Mouse (Mus musculus): ENCODE results near the gene Ces2a.

Ces2a gene

DNA sequence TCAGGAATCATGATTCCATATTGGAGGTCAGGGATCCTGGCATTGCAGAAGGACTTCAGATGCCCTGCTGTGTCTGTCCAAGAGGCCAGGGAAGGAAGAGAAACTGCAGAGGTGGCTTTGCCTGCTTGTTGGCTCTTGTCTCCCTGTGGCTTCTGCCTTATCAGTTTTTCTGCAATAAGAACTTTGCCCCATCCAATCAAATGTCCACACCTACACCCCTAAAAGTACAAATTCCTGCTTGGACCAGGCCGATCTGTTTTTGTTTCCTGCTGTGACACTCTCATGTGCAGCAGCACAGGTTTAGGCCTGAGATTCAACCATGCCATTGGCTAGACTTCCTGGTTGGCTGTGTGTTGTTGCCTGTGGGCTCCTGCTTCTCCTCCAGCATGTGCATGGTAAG, at the start of gene Ces2a:
Gene Ces2a, plus strand, starts transcription at position 251 of the 400 bp plus-strand sequence.
- no peak for DNase-seq (ENCODE audit: low spot score)

DNA sequence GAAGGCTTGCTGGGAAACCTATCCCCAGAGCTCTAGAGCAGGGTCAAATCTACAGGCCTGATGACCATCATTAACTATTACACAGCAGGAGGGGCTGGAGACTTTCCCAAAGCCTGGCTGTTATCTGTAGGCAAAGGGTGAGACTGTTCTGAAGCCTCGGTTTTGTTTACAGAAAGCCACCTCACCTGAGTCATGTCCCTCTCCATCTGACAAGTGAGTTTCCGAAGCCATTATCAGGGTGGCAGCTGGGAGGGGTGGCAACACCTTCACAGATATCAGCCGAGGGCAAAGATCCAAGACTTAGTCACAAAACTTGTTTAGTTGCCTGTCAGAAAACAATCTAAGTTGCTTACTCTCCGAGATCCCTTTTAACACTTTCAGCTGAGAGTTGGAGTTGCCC, 45.4 kb upstream of the Ces2a start:
- DNase-seq (ENCODE audit: low spot score): no peak

DNA sequence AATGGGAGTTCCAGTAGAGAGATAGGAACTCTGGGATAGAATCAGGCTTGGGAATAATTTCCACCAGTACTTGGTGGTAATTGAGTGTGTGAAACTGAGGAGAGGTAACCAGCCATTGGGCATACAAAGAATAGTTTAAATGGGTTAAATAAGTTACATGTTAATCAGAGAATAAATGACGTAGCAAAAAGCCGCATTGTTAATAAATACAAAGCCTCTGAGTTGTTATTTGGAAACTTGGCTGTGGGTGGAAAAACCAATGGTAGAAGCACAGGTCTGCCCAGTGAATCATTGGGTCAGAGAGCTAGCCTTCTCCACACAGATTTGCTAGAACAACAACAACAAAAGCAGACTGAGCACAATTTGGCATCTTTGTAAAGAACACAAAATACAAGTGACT, 35.2 kb upstream of the Ces2a start:
- no peak for DNase-seq (ENCODE audit: low spot score)

DNA sequence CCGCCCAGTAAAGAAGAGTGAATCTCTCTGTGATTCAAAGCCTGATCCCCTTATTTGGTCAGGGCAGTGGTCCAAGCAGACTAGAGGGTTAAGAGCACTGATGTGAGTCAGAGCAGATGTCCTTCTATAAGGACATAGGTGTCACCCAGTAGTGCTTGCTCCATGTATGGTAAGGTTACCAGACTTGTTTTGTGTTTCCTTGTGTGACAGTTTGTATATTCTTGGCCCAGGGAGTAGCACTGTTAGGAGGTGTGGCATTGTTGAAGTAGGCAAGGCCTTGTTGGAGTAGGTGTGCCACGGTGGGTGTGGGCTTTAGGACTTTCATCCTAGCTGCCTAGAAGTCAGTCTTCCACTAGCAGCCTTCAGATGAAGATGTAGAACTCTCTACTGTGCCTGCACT, 31.9 kb upstream of the Ces2a start:
- DNase-seq (ENCODE audit: low spot score): no peak

DNA sequence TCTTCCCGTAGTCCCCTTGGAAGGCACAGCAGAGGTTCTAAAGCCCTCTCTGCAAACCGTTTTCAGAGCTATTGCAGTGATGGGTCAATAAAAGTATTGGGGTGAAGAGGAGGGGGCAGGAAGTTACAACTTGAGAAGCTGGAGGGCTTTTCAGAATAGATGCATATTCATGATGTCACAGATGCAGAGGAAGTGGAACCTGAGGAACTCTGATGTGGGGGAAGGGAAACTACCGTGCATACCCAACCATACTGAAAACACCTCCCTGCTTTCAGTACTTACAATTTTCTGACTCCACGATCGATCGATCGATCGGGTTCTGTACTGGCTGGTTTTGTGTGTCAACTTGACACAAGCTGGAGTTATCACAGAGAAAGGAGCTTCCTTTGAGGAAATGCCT, 12.6 kb upstream of the Ces2a start:
- DNase-seq (ENCODE audit: low spot score): no peak

DNA sequence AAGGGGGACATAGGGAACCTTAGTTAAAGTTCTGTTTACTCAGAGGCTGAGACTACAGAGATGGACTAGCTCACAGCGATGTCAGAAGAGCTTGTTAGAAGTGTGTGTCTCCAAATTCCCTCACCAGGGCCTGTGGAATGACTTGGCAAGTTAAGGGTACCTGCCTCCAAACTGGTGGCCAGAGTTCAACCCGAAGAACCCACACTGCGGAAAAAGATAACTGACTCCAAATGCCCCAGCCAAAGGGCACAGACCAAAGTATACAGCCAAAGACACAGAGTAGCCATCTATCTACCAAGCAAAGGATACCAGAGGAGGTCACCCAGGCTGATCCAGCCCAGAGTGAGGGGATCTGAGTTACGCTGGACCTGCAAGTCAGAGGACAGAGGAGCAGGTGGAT, 2.4 kb upstream of the Ces2a start:
- DNase-seq (ENCODE audit: low spot score): no peak

DNA sequence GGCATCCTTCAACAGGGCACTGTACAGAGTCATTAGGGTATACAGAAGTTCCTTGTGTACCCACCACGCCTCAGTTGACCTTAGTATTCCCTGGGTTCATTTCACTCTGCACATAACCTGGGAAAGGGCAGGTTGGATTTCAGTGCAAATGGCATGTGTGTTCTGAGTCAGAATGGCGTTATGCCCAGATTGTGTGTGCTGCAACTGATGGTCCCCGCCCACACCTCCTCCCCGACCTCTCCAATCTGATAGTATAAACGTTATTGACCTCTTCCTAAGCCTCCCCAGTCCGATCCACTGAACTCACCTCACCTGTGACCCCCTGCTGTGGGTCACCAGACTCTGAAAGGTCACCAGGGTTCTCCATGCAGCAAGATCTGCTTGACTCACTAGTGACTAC, 1.8 kb upstream of the Ces2a start:
- DNase-seq (ENCODE audit: low spot score): no peak

DNA sequence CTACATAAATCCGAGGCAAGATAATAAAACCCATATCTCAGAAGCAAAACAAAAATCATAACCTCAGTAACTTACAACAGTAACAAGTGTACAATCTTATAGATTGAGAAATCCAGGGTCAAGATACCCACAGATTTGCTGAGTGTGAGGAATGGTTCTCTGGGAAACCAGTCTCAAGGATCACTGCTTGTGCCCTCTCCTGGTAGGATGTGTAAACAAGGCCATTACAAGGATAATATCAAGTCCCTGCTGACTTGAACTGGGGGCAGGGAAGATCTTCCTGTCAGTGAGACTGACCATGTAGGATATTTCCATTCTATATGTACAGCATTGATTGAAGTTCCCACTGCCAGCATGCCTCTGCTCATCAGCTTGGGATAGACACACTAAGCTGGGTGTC, 8.2 kb downstream of the Ces2a start:
- DNase-seq (ENCODE audit: low spot score): no peak

DNA sequence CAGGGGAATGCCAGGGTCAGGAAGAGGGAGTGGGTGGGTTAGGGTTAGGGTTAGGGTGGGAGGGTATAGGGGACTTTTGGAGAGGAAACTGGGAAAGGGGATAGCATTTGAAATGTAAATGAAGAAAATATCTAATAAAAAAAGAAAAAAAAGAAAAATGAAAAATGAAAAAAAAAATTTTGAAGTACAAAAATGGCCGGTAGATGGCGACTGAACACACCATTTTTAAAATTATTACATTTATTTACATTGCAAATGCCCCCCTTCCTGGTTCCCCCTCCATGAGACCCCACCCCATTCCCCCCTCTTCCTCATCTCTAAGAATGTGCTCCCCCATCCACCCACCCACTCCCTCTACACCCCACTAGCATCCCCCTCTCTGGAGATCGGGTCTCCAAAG, 9.6 kb downstream of the Ces2a start:
- DNase-seq (ENCODE audit: low spot score): no peak

DNA sequence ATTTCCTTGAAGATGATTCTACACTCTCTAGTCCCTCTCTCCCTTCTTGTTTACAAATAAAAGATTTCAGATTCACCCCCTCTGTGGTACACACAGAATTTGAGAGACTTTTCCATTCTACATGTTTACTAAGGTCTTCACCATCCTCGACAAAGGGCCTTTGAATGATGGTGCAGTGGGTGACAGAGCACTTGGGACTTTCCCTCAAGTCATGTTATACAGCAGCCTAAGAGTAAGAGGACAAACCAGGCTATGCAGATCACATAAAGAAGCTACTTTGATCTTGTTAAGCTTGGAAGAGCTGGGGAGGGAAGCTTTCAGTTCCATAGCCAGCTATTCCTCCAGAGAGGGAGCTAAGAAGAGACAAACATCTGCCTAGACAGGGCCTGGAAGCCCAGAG, 19.0 kb downstream of the Ces2a start:
- no peak for DNase-seq (ENCODE audit: low spot score)

DNA sequence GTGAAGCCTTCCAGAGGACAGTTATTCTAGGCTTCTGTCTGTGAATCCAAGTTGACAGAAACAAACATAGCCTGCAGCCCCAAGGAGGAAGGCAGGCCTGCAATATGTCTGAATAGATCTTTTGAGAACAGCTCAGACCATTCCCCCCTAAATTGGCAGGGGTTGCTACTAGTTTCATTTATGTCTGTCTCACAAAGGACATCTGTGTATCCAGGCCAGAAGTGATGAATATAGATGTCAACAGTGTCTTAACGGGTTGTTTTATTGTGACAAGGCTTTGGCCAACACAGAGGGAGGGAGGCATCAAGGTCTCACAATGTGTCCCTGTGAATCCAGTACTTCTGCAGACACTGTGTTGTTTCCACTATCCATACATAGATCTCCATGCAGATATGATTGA, 23.8 kb downstream of the Ces2a start:
- no peak for DNase-seq (ENCODE audit: low spot score)

DNA sequence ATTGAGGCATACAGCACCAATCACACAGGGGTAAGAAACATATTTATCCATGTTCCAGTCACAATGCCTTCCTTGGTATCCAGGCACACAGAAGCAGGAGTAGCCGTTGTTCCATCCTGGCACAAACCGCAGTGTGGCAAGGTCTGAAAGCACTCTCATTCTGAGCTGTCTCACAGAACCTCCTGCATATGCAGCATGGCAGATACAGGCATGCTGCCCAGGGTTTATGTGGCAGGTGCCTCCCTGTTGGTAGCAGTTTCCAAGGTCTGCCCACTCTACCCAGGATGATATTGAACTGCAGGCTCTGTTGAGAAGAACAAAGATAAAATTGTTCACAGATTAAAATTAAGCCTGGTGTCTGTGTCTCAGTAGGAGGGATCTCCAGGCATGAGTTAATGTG, 24.4 kb downstream of the Ces2a start:
- DNase-seq (ENCODE audit: low spot score): no peak

DNA sequence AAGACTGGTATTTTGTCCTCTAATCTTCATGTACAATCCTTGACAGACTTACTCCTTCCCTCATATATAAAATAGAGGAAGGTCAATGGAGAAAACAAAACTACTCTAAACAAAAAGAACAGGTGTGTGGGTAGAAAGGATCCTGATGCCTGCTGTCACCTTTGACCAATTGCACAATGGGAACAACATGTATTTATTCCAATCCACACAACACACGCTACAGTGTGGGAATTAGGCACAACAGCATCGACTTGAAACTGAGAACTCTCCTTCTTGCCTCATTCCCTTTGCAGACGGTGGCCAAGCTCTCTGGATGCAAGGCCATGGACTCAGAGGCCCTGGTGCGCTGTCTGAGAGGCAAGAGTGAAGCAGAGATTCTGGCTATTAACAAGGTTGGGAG, 27.3 kb downstream of the Ces2a start:
- no peak for DNase-seq (ENCODE audit: low spot score)

DNA sequence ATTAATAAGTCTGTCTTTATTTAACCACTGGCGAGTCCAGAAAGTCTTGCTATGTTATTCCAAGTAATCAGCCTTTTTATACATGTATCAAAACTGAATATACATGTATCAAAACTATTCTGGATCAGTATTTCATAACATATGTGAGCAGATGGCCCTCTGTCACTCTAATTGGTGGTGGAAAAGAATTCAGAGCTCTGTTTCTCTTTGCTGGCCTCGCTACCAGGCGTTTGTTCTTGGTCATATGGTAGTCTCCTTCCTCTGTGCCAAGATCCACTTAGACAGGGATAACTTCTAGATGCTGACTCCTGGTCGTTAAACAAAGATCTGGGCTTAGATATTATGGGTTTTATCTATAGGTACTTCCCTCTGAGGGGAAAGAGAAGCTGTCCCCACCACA, 32.7 kb downstream of the Ces2a start:
- no peak for DNase-seq (ENCODE audit: low spot score)

DNA sequence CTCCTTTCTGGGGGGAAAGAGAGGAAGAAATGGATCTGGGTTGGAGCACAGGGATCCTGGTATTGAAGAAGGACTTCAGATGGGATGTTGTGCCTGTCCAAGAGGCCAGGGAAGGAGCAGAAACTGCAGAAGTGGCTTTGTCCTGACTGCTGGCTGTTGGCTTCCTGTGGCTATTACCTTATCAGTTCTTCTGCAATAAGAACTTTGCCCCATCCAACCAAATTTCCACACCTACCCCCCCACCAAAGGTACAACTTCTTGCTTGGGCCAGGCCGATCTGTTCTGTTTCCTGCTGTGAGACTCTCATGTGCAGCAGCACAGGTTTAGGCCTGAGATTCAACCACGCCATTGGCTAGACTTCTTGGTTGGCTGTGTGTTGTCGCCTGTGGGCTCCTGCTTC, 36.6 kb downstream of the Ces2a start:
- DNase-seq (ENCODE audit: low spot score): no peak

DNA sequence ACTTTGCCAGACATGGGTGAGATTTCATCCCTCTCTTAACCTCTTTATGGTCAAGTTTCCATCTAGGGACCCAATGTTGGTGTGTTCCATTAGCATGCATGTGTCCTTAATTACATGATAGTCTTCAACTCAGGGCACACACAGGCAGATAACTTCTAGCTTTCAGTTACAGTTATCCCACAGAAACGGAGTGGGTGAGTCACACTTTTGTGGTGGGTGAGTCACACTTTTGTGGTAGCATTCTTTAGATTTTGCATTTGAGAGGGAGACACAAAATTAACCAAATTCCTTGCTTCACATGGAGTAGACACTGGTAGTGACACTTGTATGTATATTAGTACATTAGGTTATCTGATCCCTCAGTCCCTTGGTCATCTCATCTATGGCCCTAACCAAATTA, 53.2 kb downstream of the Ces2a start:
- no peak for DNase-seq (ENCODE audit: low spot score)

DNA sequence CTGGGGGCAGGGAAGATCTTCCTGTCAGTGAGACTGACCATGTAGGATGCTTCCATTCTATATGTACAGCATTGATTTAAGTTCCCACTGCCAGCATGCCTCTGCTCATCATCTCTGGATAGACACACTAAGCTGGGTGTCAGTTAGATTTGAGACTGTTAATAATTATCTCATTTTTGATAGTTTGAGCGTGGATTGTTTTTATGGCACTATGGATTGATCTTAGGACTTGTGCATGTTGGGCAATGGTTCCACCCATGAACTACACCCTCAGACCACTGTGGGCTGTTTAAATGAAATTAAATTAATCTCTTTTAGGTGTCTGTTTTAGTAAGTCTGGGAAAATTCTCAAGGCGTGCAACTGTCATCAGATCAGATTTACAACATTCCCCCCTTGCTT, 55.1 kb downstream of the Ces2a start:
- DNase-seq (ENCODE audit: low spot score): no peak

DNA sequence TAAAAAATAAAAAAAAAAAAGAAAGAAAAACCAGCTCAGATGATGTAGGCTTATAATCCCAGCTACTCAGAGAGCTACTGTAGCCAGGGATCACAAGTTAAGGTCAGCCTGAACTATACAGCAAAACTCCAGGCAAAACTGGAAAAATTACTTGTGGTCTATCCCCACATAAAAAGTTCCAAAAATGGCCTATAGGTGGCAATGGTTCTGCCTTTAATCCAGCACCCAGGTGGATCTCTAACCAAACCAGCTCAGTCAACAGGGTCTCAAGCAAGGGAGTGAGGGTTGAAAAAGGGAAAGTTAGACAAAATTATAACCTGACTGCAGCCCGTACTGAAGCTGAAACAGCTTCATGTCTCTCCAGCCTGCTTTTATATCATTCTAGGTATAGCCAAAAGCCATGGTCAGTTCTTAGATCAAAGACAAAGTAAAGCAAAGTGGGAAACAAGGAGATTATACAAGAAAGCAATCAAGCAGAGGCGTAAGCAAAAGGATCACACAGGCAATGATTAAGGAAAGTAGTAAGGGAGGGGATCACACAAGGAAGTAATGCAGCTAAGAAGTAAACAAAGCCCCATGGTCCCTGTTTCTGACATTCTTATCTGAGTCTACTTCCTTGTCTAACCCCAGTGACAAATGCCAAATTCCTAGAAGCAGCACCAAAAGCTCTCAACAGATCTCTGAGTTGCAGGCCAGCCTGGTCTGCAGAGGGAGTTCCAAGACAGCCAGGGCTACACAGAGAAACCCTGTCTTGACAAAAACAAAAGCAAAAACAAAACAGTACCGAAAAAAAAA, 56.3 kb downstream of the Ces2a start:
- no peak for DNase-seq (ENCODE audit: low spot score)

All from spleen, adult 12 weeks (tissue).